Mouse (Mus musculus) MN1 (cell line): ENCODE measurements around the gene 3425401B19Rik.

Experiments
- DNase-seq: peaks from one replicate; pipeline ENCODE4 v3.0.0-alpha.2; 2016; ENCODE audit warnings: low spot score

3425401B19Rik gene

GRCm38 (mm10) chr14:32659781-32660180 lies 25.3 kb downstream of the 3425401B19Rik start:
- DNase-seq = no peak

DNA sequence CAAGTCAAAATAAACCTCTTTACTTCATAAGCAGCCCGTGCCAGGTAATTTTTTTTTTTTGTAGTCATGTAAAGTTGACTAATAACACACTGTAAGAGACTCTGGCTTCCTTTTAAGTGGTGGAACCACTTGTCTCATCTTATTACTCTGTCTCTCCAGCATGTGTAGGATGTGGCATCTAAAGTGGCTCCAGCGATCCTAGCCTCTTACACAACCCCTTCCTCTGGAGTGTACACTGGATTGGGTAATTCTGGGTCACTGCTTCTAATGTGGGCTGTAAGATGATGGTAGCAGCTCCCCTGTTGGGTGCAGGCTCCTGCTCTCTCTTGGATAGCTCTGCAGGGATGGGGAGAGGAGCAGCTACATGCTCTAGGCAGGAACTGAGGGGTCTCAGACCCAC lies 46.6 kb downstream of the 3425401B19Rik start:
- DNase-seq = no peak

GRCm38 (mm10) chr14:32634015-32634682 lies 50.9 kb downstream of the 3425401B19Rik start:
- no peak for DNase-seq

DNA sequence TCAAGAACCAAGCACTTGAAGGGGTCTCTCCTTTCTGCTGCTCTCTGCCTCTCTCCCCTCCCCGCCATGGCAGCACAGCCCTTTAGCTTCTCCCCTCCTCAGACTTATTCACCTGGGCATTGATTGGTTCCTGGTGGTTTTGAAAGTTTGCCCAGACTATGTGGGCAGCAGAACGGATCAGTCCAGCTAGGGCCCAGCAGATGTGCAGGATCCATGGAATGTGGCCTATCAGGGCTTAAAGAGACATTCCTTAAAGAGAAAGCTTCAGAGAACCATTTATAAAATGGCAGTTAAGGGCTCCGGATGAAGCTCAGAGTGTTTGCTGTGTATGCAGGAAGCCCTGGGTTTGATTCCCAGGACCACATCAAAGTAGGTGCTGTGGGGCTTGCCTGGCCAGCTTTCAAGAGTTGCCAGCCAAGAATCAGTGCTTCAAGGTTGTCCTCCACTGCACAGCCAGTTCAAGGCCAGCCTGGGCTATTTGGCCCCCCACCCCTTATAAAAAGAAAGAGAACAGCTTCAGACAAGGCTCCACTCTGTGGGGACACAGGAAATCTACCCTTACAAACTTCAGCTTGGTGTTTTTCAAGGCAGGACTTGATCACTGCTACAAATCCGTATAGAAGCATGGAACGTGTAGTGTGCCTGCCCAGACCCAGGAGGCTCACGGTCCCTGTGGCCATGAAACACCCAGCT lies 52.0 kb downstream of the 3425401B19Rik start:
- no peak for DNase-seq

DNA sequence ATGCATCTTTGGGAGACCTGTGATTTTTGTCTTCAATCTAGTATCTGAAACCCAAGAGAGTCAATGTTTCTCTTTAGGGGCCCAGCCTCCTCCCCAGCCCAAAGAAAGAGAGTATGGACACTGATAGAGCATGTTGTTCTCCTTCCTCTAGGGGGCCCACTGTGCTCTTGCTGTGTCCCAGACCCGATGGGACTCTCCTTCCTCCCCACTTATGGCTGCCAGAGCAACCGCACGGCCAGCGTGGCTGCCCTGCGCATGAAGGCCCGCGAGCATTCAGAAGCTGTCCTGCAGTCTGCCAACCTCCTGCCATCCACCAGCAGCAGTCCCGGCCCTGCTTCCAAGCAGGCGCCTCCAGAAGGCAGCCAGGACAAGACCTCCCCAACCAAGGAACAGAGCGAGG lies 56.5 kb downstream of the 3425401B19Rik start:
- DNase-seq = no peak

DNA sequence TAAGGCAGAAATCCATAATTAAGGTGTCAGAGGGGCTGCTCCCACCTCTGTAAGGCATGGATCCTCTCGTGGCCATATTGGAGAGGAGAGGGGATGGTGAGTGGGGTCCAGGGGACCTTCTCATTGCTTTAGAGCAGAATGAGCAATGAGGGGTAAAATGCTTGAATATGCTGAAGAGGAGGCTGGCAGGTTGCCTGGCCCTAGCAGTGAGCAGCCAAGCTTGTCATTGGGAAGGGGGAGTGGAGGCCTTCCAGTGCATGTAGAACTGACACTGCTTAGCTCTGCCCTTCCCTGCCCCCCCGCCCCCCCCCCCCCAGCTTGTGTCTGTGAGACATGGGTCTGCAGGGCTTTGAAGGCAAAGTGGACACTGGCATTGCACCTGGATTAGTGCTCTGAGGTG lies 57.8 kb downstream of the 3425401B19Rik start:
- no peak for DNase-seq

DNA sequence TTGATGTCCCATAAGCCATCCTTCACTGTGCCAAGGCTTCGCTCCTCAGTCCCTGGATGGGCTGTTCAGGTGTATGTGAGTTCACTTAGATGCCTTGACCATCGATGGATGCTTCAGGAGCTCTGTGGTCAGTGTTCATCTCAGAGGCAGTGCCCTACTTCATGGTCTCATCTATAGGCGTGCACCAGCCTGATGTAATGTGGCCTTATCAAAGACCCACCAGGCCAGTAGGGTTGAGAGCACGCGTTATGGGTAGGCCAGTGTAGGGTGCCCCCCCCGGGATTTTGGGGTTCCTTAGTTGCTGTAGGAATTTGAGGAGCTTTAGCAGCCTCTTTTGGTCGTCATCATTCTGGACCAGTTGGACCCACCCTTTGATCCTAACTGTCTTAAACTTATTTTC lies 60.3 kb downstream of the 3425401B19Rik start:
- DNase-seq = no peak

DNA sequence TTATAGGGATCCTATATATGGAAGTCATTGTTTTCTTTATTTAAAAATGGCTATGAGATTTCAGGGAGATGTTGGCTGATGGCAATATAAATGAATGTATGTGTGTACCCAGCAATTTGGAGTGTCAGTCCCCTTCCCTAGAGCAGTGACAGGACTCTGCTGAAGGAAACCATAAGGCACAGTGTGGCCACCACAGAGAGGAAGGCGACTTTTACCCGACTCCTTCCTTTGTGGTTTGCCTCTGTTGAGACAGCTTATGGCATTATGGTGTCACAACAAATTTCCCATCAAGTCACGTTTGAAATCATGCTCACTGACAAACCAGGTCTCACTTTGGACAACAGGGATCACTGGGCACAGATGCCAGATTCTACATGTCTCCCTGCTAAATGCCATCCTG lies 60.8 kb downstream of the 3425401B19Rik start:
- DNase-seq = no peak

- no peak for DNase-seq
These were observed 67.8 kb downstream of the 3425401B19Rik start for GRCm38 (mm10) chr14:32617253-32617652.

GRCm38 (mm10) chr14:32609392-32609791 lies 75.7 kb downstream of the 3425401B19Rik start:
- no peak for DNase-seq
